Mouse (Mus musculus) myocyte (in vitro differentiated cells): ENCODE measurements around the gene Cst6.

Experiments used
- CEBPB ChIP-seq: IDR thresholded peaks from 2 replicates; pipeline ENCODE4 v1.6.1; 2011; ENCODE audit warnings: mild to moderate bottlenecking, moderate library complexity; ENCODE audit not compliant: poor library complexity, insufficient read depth, severe bottlenecking
- E2F4 ChIP-seq: IDR thresholded peaks from one replicate; pipeline ENCODE4 v1.6.1; 2011; ENCODE audit warnings: mild to moderate bottlenecking, control low read depth, moderate library complexity; ENCODE audit not compliant: insufficient read depth
- MAX ChIP-seq: IDR thresholded peaks from one replicate; pipeline ENCODE4 v1.6.1; 2011; ENCODE audit warnings: low read depth, mild to moderate bottlenecking, control low read depth
- MYOD1 ChIP-seq, 3 experiments: IDR thresholded peaks; one replicate each; pipeline ENCODE4 v1.6.1; 2011; ENCODE audit warnings: control low read depth in 2 of 3, low read depth in 2 of 3, mild to moderate bottlenecking in 2 of 3, moderate library complexity in 1 of 3; ENCODE audit not compliant: insufficient read length in 2 of 3, control insufficient read depth in 1 of 3
- MYOG ChIP-seq, 3 experiments: IDR thresholded peaks; one replicate each; pipeline ENCODE4 v1.6.1; 2011; ENCODE audit warnings: control low read depth in 2 of 3, low read depth in 2 of 3, mild to moderate bottlenecking in 2 of 3; ENCODE audit not compliant: insufficient read length in 2 of 3, control insufficient read depth in 1 of 3, insufficient read depth in 1 of 3
- POLR2A ChIP-seq: IDR thresholded peaks from one replicate; pipeline ENCODE4 v1.6.1; 2011; ENCODE audit warnings: low read depth, mild to moderate bottlenecking, control low read depth, moderate library complexity; ENCODE audit not compliant: insufficient read length
- POLR2AphosphoS2 ChIP-seq: IDR thresholded peaks from one replicate; pipeline ENCODE4 v1.6.1; 2011; ENCODE audit warnings: low read depth, control low read depth; ENCODE audit not compliant: insufficient read length
- REST ChIP-seq: IDR thresholded peaks from one replicate; pipeline ENCODE4 v1.6.1; 2011; ENCODE audit warnings: mild to moderate bottlenecking, control low read depth, moderate library complexity; ENCODE audit not compliant: insufficient read depth, insufficient read length
- SRF ChIP-seq: IDR thresholded peaks from one replicate; pipeline ENCODE4 v1.6.1; 2011; ENCODE audit warnings: low read depth; ENCODE audit not compliant: control insufficient read depth, insufficient read length
- TCF12 ChIP-seq: IDR thresholded peaks from one replicate; pipeline ENCODE4 v1.6.1; 2011; ENCODE audit warnings: mild to moderate bottlenecking, control low read depth; ENCODE audit not compliant: poor library complexity, insufficient read depth, severe bottlenecking
- TCF3 ChIP-seq: IDR thresholded peaks from one replicate; pipeline ENCODE4 v1.6.1; 2011; ENCODE audit warnings: low read depth, control low read depth; ENCODE audit not compliant: insufficient read length
- USF1 ChIP-seq: IDR thresholded peaks from one replicate; pipeline ENCODE4 v1.6.1; 2011; ENCODE audit warnings: low read depth, mild to moderate bottlenecking, control low read depth, moderate library complexity

DNA sequence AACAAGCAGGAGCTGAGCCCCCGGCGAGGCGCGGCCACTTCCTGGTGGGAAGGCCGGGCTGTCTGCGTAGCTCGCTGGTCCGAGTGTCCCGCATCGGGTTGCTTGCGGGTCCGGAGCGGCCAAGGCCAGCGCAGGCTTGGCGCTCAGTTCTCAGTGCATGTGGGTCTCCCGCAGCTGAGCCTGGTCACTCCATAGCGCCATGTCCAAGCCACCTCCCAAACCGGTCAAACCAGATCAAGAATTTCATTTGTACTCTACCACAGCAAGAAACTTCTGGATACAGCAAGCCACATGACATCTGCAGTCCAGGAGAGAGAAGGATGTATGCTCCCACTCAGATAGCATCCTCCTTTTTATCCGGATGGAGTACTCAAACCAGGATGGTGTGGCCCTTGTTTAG is 21.4 kb downstream of the Cst6 start:
- no peak for TF ChIP-seq POLR2A
- no peak for TF ChIP-seq MAX
- TF ChIP-seq E2F4 = no peak
- TF ChIP-seq TCF12 = no peak
- no peak for TF ChIP-seq POLR2AphosphoS2
- TF ChIP-seq USF1 = no peak
- no peak for TF ChIP-seq MYOD1 (IDR thresholded peaks at IDR 0.05; ENCODE audit: control insufficient read depth in 1 of 3, insufficient read length in 2 of 3, low read depth in 2 of 3)
- TF ChIP-seq CEBPB = no peak
- no peak for TF ChIP-seq TCF3
- TF ChIP-seq MYOG (IDR thresholded peaks at IDR 0.05; ENCODE audit: control insufficient read depth in 1 of 3, insufficient read depth in 1 of 3, insufficient read length in 2 of 3, low read depth in 2 of 3) = no peak
- no peak for TF ChIP-seq REST
- no peak for TF ChIP-seq SRF
